Mouse (Mus musculus) erythroblast, embryonic 14.5 days (primary cell): ENCODE measurements around the gene Gm17490. TPM values are rescaled to one million over a fixed set of nuclear protein-coding genes. Genes with fewer than 3 reads are reported as not detected.
"Not testable (repeated sequence)": the region's sequence is repeated elsewhere in the genome, so short reads cannot be mapped to it uniquely, and the experiment has no call there.

Experiments
- H3K27me3 ChIP-seq: 2 replicates; pipeline ENCODE4 v1.6.1; 2012; ENCODE audit warnings: inconsistent platforms; ENCODE audit not compliant: control insufficient read depth
- H3K36me3 ChIP-seq: 2 replicates; pipeline ENCODE4 v1.6.1; 2012; ENCODE audit warnings: mild to moderate bottlenecking, inconsistent platforms; ENCODE audit not compliant: control insufficient read depth
- H3K4me1 ChIP-seq: 2 replicates; pipeline ENCODE4 v1.6.1; 2012; ENCODE audit warnings: inconsistent platforms; ENCODE audit not compliant: control insufficient read depth
- H3K4me3 ChIP-seq: replicated peaks from 2 replicates; pipeline ENCODE3; 2012; ENCODE audit warnings: moderate library complexity, mild to moderate bottlenecking, inconsistent platforms
- H3K9me3 ChIP-seq: 2 replicates; pipeline ENCODE4 v1.6.1; 2012; ENCODE audit warnings: low read length, inconsistent platforms, mixed read lengths; ENCODE audit not compliant: control insufficient read depth
- GATA1 ChIP-seq: IDR thresholded peaks from 2 replicates; pipeline ENCODE4 v1.6.1; 2012; ENCODE audit warnings: low read length, inconsistent platforms, mixed read lengths
- TAL1 ChIP-seq: IDR thresholded peaks from 3 replicates; pipeline ENCODE4 v1.6.1; 2012; ENCODE audit warnings: low read length, inconsistent platforms, mixed read lengths
- polyA plus RNA-seq: library from polyadenylated mRNA; stranded (reverse); fragments of >175 nt; gene quantifications from 2 replicates; pipeline ENCODE4 v1.2.3, GENCODE M21; 2012

Gm17490 gene
- polyA plus RNA-seq, 1 experiment: not detected

DNA sequence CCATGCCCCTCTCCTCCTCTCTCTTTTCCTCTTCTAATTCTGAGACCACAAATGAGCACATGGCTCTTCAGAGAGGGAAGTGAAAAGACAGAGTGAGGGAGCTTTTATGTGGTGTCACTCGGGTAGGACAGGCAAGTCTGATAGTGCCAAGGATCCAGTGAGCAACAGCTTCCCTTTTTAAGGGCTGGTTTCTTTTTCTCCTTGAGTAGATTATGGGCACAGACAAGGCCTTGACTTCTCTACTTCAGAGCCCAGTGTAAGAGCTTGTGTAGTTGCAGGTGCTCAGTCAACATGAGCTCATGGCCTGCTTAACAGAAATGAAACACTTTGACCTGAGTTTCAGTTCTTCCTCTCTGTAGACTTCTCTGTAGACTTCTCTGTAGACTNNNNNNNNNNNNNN lies 11.1 kb upstream of the Gm17490 start:
- Histone ChIP-seq H3K27me3 (no peaks in the 10 kb centered on the region), H3K36me3 (no peaks in the 10 kb centered on the region), H3K4me1 (no peaks in the 10 kb centered on the region), H3K4me3 (no peak overlapping the region), H3K9me3 (no peaks in the 10 kb centered on the region)
- TF ChIP-seq GATA1: no peak
- no peak for TF ChIP-seq TAL1

DNA sequence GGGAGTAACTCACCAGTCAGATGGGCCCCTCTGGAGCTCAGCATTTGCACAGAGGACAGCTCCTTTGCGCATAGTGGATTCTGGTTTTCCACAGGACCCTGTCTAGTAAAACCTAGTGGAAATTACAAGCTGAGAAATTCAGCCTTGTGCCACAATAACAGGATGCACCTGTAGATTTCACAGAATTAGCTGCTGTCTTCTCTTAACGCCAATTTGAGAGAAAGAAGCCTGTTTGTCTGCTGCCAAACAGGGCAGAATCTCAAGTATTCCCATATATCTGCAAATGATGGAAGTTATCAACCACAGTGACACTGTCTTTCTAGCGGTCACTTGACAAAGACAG lies 10.0 kb upstream of the Gm17490 start:
- no peak for TF ChIP-seq TAL1
- no peak for TF ChIP-seq GATA1
- Histone ChIP-seq H3K27me3 (no peaks in the 10 kb centered on the region), H3K9me3 (no peaks in the 10 kb centered on the region), H3K4me3 (no peak overlapping the region), H3K4me1 (no peaks in the 10 kb centered on the region), H3K36me3 (no peaks in the 10 kb centered on the region)

DNA sequence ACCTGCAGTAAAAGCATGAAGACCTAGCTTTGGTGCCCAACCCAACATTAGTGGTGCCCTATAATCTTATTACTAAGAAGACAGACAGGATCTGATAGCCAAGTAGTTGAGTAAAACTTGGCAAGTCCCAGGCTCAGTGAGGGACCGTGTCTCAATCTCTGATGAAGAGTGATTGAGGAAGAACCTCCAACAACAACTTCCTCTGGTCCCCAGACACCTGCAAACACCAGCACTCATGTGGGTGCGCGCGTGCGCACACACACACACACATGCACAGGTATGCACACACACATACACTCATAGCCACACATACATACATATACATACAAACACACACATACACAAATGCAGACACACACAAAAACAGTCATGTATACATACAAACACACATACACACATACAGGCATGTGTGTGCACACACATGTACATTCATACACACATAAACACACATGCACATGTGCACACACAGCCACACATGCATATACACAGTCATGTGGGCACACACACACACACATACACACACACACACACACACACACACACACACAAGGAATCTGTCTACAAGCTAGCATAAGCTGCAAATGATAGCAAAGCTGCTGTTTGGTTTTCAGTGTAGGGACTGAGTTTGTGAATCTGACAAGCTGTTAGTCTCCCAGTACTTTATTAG lies 9.5 kb upstream of the Gm17490 start:
- Histone ChIP-seq H3K4me1 (no peaks in the 10 kb centered on the region), H3K36me3 (no peaks in the 10 kb centered on the region), H3K4me3 (no peak overlapping the region), H3K27me3 (no peaks in the 10 kb centered on the region), H3K9me3 (no peaks in the 10 kb centered on the region)
- no peak for TF ChIP-seq TAL1
- no peak for TF ChIP-seq GATA1

DNA sequence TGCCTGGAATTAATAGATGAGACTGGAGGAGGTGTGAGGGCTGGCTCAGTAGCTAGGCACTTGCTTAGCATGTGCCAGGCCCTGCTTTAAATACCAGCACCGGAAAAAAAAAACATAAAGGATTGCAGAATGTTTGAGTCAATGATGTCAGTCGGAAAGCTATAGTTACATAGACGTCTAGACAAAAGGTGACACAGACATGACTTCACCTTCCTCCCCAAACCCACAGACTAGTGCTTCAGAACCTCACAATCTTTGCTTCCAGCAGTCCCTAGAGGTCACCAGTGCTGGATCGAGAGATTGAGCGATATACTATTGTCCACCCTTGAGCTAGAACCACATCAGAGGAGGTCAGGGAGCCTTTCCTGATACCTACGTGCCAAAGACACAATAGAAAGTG lies 9.0 kb upstream of the Gm17490 start:
- Histone ChIP-seq H3K27me3 (no peaks in the 10 kb centered on the region), H3K4me3 (no peak overlapping the region), H3K36me3 (no peaks in the 10 kb centered on the region), H3K9me3 (no peaks in the 10 kb centered on the region), H3K4me1 (no peaks in the 10 kb centered on the region)
- no peak for TF ChIP-seq TAL1
- no peak for TF ChIP-seq GATA1

DNA sequence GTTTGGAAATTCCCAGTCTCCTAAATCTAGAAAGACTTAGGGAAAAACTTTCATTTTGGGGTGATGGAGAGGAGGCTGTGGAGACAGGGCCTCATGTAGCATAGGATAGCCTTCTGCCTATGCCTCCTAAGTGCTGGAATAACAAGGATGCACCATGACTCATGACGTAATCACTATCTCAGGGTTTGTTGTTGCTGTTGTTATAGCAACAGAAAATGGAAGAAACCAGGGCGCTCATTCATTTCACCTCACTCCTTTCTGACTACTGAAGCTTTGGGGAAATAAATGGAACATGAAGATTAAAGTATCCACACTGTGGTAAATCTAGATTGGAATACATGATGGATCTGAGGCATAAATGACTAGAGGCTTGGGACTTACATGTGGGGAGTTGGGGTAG lies 2.3 kb downstream of the Gm17490 start:
- H3K36me3 ChIP-seq: no peaks in the 10 kb centered on the region
- TF ChIP-seq TAL1 (no peak), GATA1 (no peak)
- H3K9me3 ChIP-seq: no peaks in the 10 kb centered on the region
- H3K27me3 ChIP-seq: no peaks in the 10 kb centered on the region
- no peaks in the 10 kb centered on the region for H3K4me1 ChIP-seq
- H3K4me3 ChIP-seq: no peak overlapping the region

DNA sequence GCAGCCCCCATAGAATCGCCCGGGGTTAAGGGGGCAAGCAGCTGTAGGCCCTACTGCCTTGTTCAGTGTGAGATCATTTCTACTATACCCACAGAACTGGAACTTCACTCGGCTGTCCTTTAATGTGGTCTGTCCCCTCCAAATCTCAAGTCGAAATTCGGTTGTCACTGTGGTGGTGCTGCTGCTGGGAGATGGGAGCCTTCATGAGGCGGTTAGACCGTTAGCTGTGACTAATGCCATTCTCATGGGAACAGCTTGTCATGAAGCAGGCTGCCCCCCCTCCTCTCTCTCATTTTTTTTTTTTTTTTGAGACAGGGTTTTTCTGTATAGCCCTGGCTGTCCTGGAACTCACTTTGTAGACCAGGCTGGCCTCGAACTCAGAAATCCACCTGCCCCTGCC lies 2.9 kb downstream of the Gm17490 start:
- Histone ChIP-seq H3K27me3 (no peaks in the 10 kb centered on the region), H3K36me3 (no peaks in the 10 kb centered on the region), H3K4me3 (no peak overlapping the region), H3K9me3 (no peaks in the 10 kb centered on the region), H3K4me1 (no peaks in the 10 kb centered on the region)
- no peak for TF ChIP-seq TAL1
- no peak for TF ChIP-seq GATA1

DNA sequence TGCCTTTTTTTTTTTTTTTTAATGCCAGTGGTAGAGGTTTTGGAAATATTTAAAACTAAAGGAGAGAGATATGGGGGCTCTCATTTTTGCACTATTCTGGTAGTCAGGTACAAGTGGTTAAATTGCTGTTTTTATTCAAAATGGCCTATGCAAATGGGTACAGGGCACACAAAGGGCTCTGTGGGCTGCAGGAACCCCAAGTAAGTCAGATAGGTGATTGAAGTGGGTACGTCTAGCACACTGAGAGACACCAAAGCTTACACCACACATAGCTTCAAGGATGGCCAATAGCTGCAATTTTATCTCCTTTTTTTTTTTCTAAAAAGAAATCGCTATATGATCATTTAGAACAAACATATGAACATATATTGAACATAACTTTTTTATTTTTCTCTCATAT lies 6.5 kb downstream of the Gm17490 start:
- Histone ChIP-seq H3K9me3 (no peaks in the 10 kb centered on the region), H3K27me3 (no peaks in the 10 kb centered on the region), H3K36me3 (no peaks in the 10 kb centered on the region), H3K4me1 (no peaks in the 10 kb centered on the region), H3K4me3 (no peak overlapping the region)
- TF ChIP-seq GATA1 (no peak), TAL1 (no peak)

DNA sequence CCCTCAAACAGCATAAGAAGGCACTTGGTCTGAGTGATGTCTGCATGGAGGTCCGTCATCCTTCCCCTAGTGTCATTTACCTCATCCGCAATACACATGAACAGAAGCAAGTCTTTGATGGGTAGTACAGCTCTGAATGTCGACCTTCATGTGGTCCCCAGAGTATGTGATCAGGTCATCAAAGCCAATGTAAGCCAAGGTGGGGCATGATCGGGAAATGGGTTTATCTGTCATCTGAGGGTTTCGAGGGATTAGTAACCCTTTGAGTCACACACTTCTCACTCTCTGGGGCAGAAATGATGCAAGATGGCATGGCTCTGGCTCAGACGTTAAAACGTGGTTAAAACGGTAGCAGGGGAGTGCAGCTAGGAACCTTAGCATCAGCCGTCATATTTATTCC lies 9.2 kb downstream of the Gm17490 start:
- Histone ChIP-seq H3K4me3 (no peak overlapping the region), H3K4me1 (no peaks in the 10 kb centered on the region), H3K36me3 (no peaks in the 10 kb centered on the region), H3K9me3 (no peaks in the 10 kb centered on the region), H3K27me3 (no peaks in the 10 kb centered on the region)
- TF ChIP-seq TAL1 (no peak), GATA1 (no peak)

DNA sequence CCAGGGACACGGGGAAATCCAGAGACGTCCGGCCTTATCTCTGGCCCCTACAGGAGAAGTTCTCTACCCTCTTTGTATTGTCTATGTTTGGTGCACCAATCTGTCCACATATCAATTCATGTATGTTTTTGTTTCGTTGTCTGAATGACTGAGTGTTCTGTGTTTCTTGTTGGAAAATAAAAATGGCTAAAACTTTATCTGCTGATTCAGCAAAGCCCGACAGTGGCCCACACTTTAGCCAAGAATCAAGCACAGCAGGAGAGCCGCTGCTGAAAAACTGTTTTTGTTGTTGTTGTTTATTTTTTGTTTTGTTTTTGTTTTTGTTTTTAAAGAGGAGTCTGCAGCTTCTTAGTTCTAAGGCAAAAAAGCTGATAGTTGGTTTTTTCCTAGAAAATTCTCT lies 13.1 kb downstream of the Gm17490 start:
- not testable (repeated sequence) for H3K4me1 ChIP-seq, H3K36me3 ChIP-seq, H3K4me3 ChIP-seq, H3K9me3 ChIP-seq, H3K27me3 ChIP-seq

DNA sequence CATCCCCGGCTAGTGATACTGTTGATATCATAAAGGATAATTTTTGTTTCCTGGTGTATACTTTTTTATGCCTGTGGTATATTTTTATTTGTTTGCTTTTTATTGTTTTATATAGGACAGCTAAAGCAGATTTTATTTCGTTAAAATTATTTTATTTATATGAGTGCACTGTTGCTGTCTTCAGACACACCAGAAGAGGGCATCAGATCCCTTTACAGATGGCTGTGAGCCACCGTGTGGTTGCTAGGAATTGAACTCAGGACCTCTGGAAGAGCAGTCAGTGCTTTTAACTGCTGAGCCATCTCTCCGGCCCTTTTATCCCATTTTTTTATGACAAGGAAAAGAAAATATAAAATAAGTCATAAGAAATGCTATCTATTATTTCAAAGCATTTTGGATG lies 19.3 kb downstream of the Gm17490 start:
- H3K36me3 ChIP-seq, H3K4me3 ChIP-seq, H3K9me3 ChIP-seq, H3K27me3 ChIP-seq: not testable (repeated sequence)
- peaks cover 10% of the 10 kb centered on the region for H3K4me1 ChIP-seq
